Mouse (Mus musculus): ENCODE measurements at regions not wholly inside any gene's neighbourhood (a gene's known extent, or its start where the extent isn't known, plus 50 kb on each side); places are given as distances from the start of the nearest gene placed in this dataset.

DNA sequence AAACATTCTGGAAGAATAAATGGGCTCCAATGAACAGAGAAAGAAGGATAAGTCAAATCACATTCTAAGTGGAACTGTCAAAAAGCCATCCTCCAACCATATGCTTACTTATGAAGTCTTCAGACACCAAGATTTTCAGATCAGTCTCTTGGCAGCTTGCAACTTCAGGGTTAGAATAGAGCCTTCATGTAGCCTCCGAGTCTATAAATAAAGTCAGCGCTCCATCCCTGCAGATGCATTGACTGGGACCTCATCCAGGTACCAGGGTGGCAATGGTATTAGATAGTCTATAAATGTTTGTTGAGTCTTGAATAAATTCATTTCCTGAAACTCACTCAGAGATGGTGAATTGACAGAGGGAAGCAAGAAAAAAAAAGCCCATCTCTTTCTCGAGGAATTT is 107.2 kb upstream of the Eepd1 start:
- DNase-seq (ENCODE audit: low read depth, low spot score) (no peak), ATAC-seq (no peak)
- ChIA-PET POLR2A (no interaction called here), CTCF (no interaction called here)
- H3K27me3 ChIP-seq = peaks cover 4% of the 10 kb centered on the region
- no peak for TF ChIP-seq CTCF (IDR thresholded peaks at IDR 0.05)
- in situ Hi-C loops (cut with MboI; ENCODE audit: low pct_unique_long_range_greater_than_20kb) = loop anchor here (5.0 kb wide), 1 partner anchor 52 kb away; no protein-coding TSS in a partner anchor

GRCm38 (mm10) chr9:25376209-25376608 is 105.1 kb upstream of the Eepd1 start:
- DNase-seq (ENCODE audit: low read depth, low spot score) = no peak
- H3K27me3 ChIP-seq = peaks cover 4% of the 10 kb centered on the region
- no peak for TF ChIP-seq CTCF (IDR thresholded peaks at IDR 0.05)
- POLR2A ChIA-PET = no interaction called here
- no peak for ATAC-seq
- in situ Hi-C loops (cut with MboI; ENCODE audit: low pct_unique_long_range_greater_than_20kb) = no loop called here
- CTCF ChIA-PET = interaction anchor here (0.7 to 1.5 kb wide), 2 partner anchors 16 to 216 kb away, joined by 3 to 5 read pairs; no protein-coding TSS in a partner anchor

DNA sequence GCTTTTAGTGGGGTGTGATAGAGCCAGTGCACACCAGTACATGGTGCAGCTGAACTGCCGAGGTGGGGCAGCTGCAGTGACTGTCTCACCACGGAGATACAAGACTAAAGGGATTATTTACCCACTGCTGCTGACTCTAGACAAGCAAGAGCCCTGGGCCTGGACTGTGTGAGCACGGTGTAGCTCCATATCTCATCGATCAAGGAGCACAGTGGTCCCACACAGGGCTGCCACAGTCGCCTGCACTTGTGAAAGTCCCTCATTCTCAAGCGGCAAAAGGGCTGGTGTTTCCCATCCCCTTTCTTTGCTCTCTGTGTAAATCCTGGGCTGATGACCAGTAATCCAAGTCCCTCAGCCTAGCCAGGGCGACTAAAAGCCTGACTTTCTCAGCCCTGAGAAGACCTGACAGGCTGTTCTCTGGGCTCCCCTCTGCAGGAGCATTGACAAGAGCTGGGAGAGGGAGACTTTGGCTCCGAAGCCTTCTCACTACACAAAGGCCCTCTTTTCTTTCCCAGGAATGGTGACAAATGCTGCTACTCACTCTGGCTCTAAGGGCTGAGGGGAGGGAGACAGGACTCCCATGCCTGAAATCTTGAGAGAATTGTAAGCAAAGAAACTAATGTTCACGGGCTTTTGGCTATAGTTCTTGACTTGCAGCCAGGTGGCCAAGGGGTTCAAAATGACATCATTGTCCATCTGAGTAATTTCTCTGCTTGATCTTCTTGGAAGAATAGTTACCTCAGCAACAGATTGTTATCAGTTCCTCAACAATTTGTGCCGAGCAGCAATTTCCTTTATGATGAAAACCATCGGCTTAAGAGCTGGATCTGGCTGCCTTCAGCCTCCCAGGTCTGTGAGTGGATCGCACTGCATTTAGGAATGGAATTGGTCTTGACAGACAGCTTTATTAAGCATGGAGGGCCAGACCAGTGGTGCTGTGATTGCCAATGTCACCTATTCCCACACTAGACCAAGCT is 103.3 kb upstream of the Eepd1 start:
- in situ Hi-C loops (cut with MboI; ENCODE audit: low pct_unique_long_range_greater_than_20kb) = no loop called here
- POLR2A ChIA-PET = interaction anchor here (0.5 kb wide), 2 partner anchors 10 to 91 kb away, joined by 3 to 4 read pairs; no protein-coding TSS in a partner anchor
- CTCF ChIA-PET = interaction anchor here (1.0 to 2.4 kb wide), 4 partner anchors 8 to 214 kb away, joined by 3 to 5 read pairs (median 4); no protein-coding TSS in a partner anchor
- H3K27me3 ChIP-seq = peaks cover 4% of the 10 kb centered on the region
- DNase-seq (ENCODE audit: low read depth, low spot score) = peak; percentile 44
- peak; percentile 60 for ATAC-seq
- no peak for TF ChIP-seq CTCF (IDR thresholded peaks at IDR 0.05)

DNA sequence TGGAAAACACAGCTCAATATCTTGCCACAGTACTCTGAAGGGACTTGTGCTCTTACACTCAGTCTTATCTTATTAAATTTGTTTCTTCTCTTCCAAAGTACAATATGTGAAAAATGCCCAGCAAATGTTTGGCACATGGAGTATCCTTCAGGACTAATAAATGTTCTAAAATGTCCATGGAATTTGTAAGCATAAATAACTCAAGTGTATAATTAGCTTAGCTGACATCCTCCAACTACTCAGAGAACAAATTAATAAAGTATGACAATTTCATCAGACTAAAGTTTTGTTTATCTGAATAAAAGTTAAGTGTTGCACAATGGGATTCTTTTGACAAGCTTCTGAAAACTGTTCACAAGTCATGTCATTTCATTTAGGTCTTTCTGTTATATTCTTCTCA is 96.0 kb upstream of the Eepd1 start:
- TF ChIP-seq CTCF (IDR thresholded peaks at IDR 0.05) = no peak
- ChIA-PET CTCF (no interaction called here), POLR2A (interaction anchor here (0.5 kb wide), 1 partner anchor 180 kb away, joined by 3 read pairs; no protein-coding TSS in a partner anchor)
- no peak for ATAC-seq
- no peak for DNase-seq (ENCODE audit: low read depth, low spot score)
- H3K27me3 ChIP-seq = peaks cover under 1% of the 10 kb centered on the region
- in situ Hi-C loops (cut with MboI; ENCODE audit: low pct_unique_long_range_greater_than_20kb) = no loop called here

DNA sequence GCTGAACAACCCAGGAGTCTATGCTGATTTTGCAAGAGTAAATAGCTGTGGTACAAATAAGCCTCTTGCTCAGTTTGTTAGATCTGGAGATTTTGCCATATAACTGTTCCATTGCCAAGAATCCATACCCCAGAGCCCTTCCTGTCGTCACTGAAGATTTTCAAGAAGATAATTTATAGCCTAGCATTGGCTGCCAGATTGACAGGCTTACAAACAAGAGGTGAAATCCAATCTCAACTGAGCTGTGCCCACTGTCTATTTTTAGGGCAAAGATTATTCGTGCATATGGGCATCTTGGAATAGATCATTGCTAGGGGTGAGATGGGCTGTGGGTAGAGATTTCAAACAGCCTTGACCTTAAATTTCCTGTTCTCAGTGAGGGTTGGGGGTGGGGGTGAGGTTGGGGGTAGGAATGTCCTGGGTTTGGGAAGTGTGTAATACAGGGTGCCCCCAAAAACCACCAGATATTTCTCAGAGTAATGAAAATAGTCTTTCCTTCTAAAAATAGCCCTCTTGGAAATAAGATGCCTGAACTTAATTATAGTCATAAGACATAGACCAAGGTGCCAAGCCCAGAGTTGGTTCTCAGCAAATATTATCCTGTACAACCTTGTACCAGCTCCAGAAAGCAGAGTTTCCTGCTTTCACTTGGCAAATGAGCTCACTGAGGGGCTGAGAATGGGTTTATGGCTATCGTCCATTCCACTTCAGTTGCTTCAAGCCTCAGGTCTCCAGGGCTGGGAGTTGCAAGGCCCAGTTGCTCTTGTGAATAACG is 93.3 kb upstream of the Eepd1 start:
- DNase-seq (ENCODE audit: low read depth, low spot score) (peak; percentile 27), ATAC-seq (peak; percentile 31)
- no peak for TF ChIP-seq CTCF (IDR thresholded peaks at IDR 0.05)
- ChIA-PET CTCF (no interaction called here), POLR2A (interaction anchor here (0.6 kb wide), 1 partner anchor 10 kb away, joined by 4 read pairs; no protein-coding TSS in a partner anchor)
- in situ Hi-C loops (cut with MboI; ENCODE audit: low pct_unique_long_range_greater_than_20kb) = no loop called here
- peaks cover 4% of the 10 kb centered on the region for H3K27me3 ChIP-seq

GRCm38 (mm10) chr9:25389351-25389750 is 92.0 kb upstream of the Eepd1 start:
- ChIA-PET POLR2A (no interaction called here), CTCF (no interaction called here)
- in situ Hi-C loops (cut with MboI; ENCODE audit: low pct_unique_long_range_greater_than_20kb) = no loop called here
- H3K27me3 ChIP-seq = peaks cover 4% of the 10 kb centered on the region
- DNase-seq (ENCODE audit: low read depth, low spot score) = no peak
- no peak for TF ChIP-seq CTCF (IDR thresholded peaks at IDR 0.05)
- no peak for ATAC-seq

- in situ Hi-C loops (cut with MboI; ENCODE audit: low pct_unique_long_range_greater_than_20kb) = no loop called here
- POLR2A ChIA-PET = no interaction called here
- DNase-seq (ENCODE audit: low read depth, low spot score) (no peak), ATAC-seq (no peak)
- CTCF ChIA-PET = no interaction called here
- peaks cover 10% of the 10 kb centered on the region for H3K27me3 ChIP-seq
- TF ChIP-seq CTCF (IDR thresholded peaks at IDR 0.05) = no peak
Measured at GRCm38 (mm10) chr9:25400647-25401335, 80.6 kb upstream of the Eepd1 start.

DNA sequence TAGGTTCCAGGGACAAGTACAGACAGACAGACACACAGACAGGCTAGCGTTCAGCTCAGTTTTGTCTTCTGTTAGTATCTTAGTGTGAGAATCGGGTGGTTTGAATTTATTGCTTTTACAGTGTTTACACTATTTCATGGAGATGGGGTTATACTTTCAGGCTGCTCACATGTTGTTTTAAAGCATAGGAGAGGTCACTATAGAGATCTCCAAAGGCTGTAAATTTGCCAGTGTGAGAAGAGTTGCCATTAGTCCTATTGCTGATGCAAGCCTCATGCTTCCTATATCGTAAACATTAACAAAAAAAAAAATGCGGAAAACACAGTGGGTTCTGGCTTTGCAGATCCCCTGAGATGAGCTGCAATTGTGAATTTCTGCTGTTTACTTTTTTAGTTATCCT is 75.5 kb upstream of the Eepd1 start:
- in situ Hi-C loops (cut with MboI; ENCODE audit: low pct_unique_long_range_greater_than_20kb) = no loop called here
- ATAC-seq (no peak), DNase-seq (ENCODE audit: low read depth, low spot score) (no peak)
- TF ChIP-seq CTCF (IDR thresholded peaks at IDR 0.05) = no peak
- POLR2A ChIA-PET = no interaction called here
- peaks cover 15% of the 10 kb centered on the region for H3K27me3 ChIP-seq
- CTCF ChIA-PET = no interaction called here

- TF ChIP-seq CTCF (IDR thresholded peaks at IDR 0.05) = no peak
- in situ Hi-C loops (cut with MboI; ENCODE audit: low pct_unique_long_range_greater_than_20kb) = no loop called here
- ChIA-PET CTCF (no interaction called here), POLR2A (no interaction called here)
- DNase-seq (ENCODE audit: low read depth, low spot score) = no peak
- ATAC-seq = no peak
- H3K27me3 ChIP-seq = peaks cover 6% of the 10 kb centered on the region
Measured at GRCm38 (mm10) chr9:25408518-25408917, 72.8 kb upstream of the Eepd1 start.

DNA sequence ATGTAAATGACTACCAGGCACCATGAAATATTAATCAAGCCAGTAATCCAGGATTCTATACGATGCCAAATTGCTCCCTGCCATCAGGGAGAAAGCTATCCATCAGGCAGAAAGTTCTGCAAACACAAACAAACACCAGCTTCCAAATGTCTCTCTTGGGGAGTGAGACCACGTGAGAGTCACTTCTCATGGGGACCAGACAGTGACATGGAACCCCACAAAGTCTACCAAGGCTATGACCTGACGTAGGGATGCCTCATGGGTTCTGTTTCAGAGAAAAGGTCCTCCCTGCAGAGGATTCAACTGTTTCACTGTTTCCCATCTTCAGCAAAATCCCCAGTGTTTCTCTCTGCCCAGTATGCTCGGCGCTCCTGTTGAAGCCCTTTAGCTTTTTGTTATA is 71.6 kb upstream of the Eepd1 start:
- peaks cover 10% of the 10 kb centered on the region for H3K27me3 ChIP-seq
- ChIA-PET CTCF (interaction anchor here (1.2 to 1.6 kb wide), 2 partner anchors 17 to 19 kb away, joined by 3 to 4 read pairs; no protein-coding TSS in a partner anchor), POLR2A (no interaction called here)
- in situ Hi-C loops (cut with MboI; ENCODE audit: low pct_unique_long_range_greater_than_20kb) = no loop called here
- TF ChIP-seq CTCF (IDR thresholded peaks at IDR 0.05) = no peak
- ATAC-seq (no peak), DNase-seq (ENCODE audit: low read depth, low spot score) (no peak)
